Mouse (Mus musculus) G1E (cell line): ENCODE data around the gene Racgap1.

Experiments
- GATA1 ChIP-seq: IDR thresholded peaks from 2 replicates; pipeline ENCODE4 v1.6.1; 2012; ENCODE audit warnings: borderline replicate concordance, low read length, inconsistent platforms, mixed read lengths
- TAL1 ChIP-seq: conservative IDR thresholded peaks from 2 replicates; pipeline ENCODE4 v1.6.1; 2012; ENCODE audit warnings: low read depth, low read length, inconsistent platforms, mixed read lengths

DNA sequence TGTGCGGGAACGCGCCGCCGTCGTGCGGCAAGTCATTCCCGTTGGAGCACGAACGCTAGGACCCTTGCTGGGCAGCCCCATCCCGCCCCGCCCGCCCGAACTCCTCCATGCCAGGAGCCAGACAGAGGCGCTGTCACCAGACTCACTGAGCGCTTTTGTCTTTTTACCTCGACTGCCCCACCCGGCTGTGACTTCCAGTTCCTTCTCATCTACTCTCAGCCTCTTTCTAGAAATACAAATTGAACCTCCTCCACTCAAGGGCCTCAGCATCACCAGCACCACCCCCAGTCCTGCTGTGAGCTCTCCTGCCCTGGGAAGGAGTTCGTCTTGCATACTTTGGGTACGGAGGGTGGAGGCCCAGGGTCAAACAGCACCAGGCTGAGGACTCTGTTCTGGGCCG is 2.4 kb upstream of the Racgap1 start:
- TF ChIP-seq GATA1, result no peak
- TF ChIP-seq TAL1, result no peak
